Mouse (Mus musculus): ENCODE data around the gene Iqschfp. TPM values are rescaled to one million over a fixed set of nuclear protein-coding genes. Genes with fewer than 3 reads are reported as not detected.

Gene Iqschfp
- polyA plus RNA-seq, 2 experiments = 0.33 TPM; not detected in 1

DNA sequence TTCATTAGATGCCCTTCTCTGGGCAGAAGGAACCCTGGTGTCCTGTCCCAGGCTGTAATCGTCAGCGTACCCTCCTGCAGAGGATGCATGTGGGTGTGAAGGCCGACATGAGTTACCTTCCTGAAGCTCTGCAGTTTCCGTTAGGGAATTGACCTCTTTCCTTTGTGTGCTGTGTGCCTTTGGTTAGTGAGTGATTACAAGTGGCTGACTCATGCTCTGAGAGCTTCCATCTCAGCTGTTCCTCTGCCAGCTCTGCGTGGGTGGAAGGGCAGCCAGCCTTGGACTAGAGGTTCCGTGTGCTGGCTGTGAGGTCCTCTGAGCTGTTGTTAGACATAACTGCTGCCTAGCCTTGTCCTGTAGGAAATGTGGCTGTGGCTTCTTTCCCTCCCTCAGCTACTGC, 616.6 kb downstream of the Iqschfp start:
- no peak for TF ChIP-seq POLR2A (IDR thresholded peaks at IDR 0.05; ENCODE audit: borderline replicate concordance, extremely low read depth, insufficient read depth, insufficient read length)
- Histone ChIP-seq H3K9me3 (ENCODE audit: control insufficient read depth, low read length) (no peaks in the 10 kb centered on the region), H3K4me1 (ENCODE audit: control insufficient read depth, insufficient read depth, low read length) (0 out of 2 replicates have a peak, but pooled peaks cover 8% of the 10 kb centered on the region), H3K4me3 (replicated peaks; ENCODE audit: low read length) (no peak overlapping the region), H3K9ac (ENCODE audit: low read depth, low read length, severe bottlenecking) (no peak overlapping the region), H3K36me3 (ENCODE audit: control insufficient read depth, insufficient read depth, low read length) (no peaks in the 10 kb centered on the region), H3K27ac (replicated peaks; ENCODE audit: low read depth, low read length) (no peak overlapping the region), H3K4me2 (replicated peaks; ENCODE audit: low read depth, low read length, severe bottlenecking) (no peak overlapping the region), H3K27me3 (ENCODE audit: control insufficient read depth, insufficient read depth, low read length) (no peaks in the 10 kb centered on the region)
- ATAC-seq (ENCODE audit: low FRiP score, low read depth) = peak; percentile 12; the same call in 1 of the 2 replicates
- WGBS = 47% methylated on average over 6 of the region's 6 CpGs
- DNase-seq (ENCODE audit: low spot score) = no peak

DNA sequence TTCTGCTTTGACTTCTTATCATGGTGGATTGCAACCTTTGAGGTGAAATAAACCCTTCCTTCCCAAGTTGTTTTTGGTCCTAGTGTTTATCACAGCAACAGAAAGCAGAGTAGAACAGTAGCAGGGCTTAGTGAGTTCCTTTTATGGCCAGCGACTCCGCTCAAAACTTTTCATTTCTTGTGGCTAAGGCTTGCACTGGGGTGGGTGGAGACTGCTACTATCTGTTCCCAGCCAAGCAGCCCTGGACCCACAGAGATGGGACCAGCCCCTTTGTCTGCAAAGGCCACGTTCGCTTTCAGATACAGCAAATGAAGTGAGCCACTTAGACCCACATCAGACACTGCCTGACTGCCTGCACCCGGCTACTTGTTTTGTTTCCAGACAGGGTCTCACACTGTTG, 618.8 kb downstream of the Iqschfp start:
- no peak for DNase-seq (ENCODE audit: low spot score)
- Histone ChIP-seq H3K9me3 (ENCODE audit: control insufficient read depth, low read length) (no peaks in the 10 kb centered on the region), H3K36me3 (ENCODE audit: control insufficient read depth, insufficient read depth, low read length) (no peaks in the 10 kb centered on the region), H3K27me3 (ENCODE audit: control insufficient read depth, insufficient read depth, low read length) (no peaks in the 10 kb centered on the region), H3K4me1 (ENCODE audit: control insufficient read depth, insufficient read depth, low read length) (0 out of 2 replicates have a peak, but pooled peaks cover 8% of the 10 kb centered on the region), H3K4me2 (replicated peaks; ENCODE audit: low read depth, low read length, severe bottlenecking) (no peak overlapping the region), H3K4me3 (replicated peaks; ENCODE audit: low read length) (no peak overlapping the region), H3K27ac (replicated peaks; ENCODE audit: low read depth, low read length) (no peak overlapping the region), H3K9ac (ENCODE audit: low read depth, low read length, severe bottlenecking) (no peak overlapping the region)
- TF ChIP-seq POLR2A (IDR thresholded peaks at IDR 0.05; ENCODE audit: borderline replicate concordance, extremely low read depth, insufficient read depth, insufficient read length) = no peak
- no peak for ATAC-seq (ENCODE audit: low FRiP score, low read depth)
- 93% methylated on average over 5 of the region's 5 CpGs for WGBS

- Histone ChIP-seq H3K36me3 (ENCODE audit: control insufficient read depth, insufficient read depth, low read length) (no peaks in the 10 kb centered on the region), H3K9me3 (ENCODE audit: control insufficient read depth, low read length) (no peaks in the 10 kb centered on the region), H3K4me1 (ENCODE audit: control insufficient read depth, insufficient read depth, low read length) (0 out of 2 replicates have a peak, but pooled peaks cover 8% of the 10 kb centered on the region), H3K27ac (replicated peaks; ENCODE audit: low read depth, low read length) (no peak overlapping the region), H3K4me2 (replicated peaks; ENCODE audit: low read depth, low read length, severe bottlenecking) (no peak overlapping the region), H3K9ac (ENCODE audit: low read depth, low read length, severe bottlenecking) (no peak overlapping the region), H3K4me3 (replicated peaks; ENCODE audit: low read length) (no peak overlapping the region), H3K27me3 (ENCODE audit: control insufficient read depth, insufficient read depth, low read length) (no peaks in the 10 kb centered on the region)
- WGBS = 72% methylated on average over 4 of the region's 4 CpGs
- no peak for ATAC-seq (ENCODE audit: low FRiP score, low read depth)
- no peak for DNase-seq (ENCODE audit: low spot score)
- no peak for TF ChIP-seq POLR2A (IDR thresholded peaks at IDR 0.05; ENCODE audit: borderline replicate concordance, extremely low read depth, insufficient read depth, insufficient read length)
These were observed 619.7 kb downstream of the Iqschfp start for GRCm38 (mm10) chr3:68511744-68512143.

DNA sequence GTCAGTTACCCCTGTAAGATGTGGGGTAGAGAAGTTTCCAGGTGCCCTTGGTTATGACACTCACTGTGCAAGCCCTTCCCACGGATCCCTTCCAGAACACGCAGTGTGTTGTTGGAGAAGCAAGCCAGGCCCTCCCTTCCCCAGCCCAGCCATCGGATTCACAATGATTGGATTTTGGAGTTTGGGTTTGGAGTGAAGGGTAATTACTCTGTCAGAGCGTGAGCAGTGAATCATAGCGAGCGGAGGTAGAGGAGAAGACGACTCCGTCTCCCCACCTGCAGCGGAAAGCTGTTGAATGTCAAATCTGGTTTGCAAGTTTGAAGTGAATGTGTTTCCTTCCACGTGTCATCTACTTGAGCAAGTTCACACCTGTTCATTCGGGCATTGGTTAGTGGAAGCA, 620.3 kb downstream of the Iqschfp start:
- H3K36me3 ChIP-seq (ENCODE audit: control insufficient read depth, insufficient read depth, low read length) = no peaks in the 10 kb centered on the region
- H3K4me2 ChIP-seq (replicated peaks; ENCODE audit: low read depth, low read length, severe bottlenecking) = no peak overlapping the region
- H3K4me1 ChIP-seq (ENCODE audit: control insufficient read depth, insufficient read depth, low read length) = 0 out of 2 replicates have a peak, but pooled peaks cover 8% of the 10 kb centered on the region
- H3K4me3 ChIP-seq (replicated peaks; ENCODE audit: low read length) = no peak overlapping the region
- H3K9ac ChIP-seq (ENCODE audit: low read depth, low read length, severe bottlenecking) = no peak overlapping the region
- H3K27me3 ChIP-seq (ENCODE audit: control insufficient read depth, insufficient read depth, low read length) = no peaks in the 10 kb centered on the region
- H3K27ac ChIP-seq (replicated peaks; ENCODE audit: low read depth, low read length) = no peak overlapping the region
- TF ChIP-seq POLR2A (IDR thresholded peaks at IDR 0.05; ENCODE audit: borderline replicate concordance, extremely low read depth, insufficient read depth, insufficient read length) = no peak
- DNase-seq (ENCODE audit: low spot score) (no peak), ATAC-seq (ENCODE audit: low FRiP score, low read depth) (no peak)
- no peaks in the 10 kb centered on the region for H3K9me3 ChIP-seq (ENCODE audit: control insufficient read depth, low read length)
- WGBS = 75% methylated on average over 11 of the region's 11 CpGs

GRCm38 (mm10) chr3:68513340-68514119, 621.5 kb downstream of the Iqschfp start:
- WGBS = 66% methylated on average over 7 of the region's 7 CpGs
- no peak for ATAC-seq (ENCODE audit: low FRiP score, low read depth)
- Histone ChIP-seq H3K4me2 (replicated peaks; ENCODE audit: low read depth, low read length, severe bottlenecking) (no peak overlapping the region), H3K36me3 (ENCODE audit: control insufficient read depth, insufficient read depth, low read length) (no peaks in the 10 kb centered on the region), H3K27ac (replicated peaks; ENCODE audit: low read depth, low read length) (no peak overlapping the region), H3K9ac (ENCODE audit: low read depth, low read length, severe bottlenecking) (no peak overlapping the region), H3K4me1 (ENCODE audit: control insufficient read depth, insufficient read depth, low read length) (0 out of 2 replicates have a peak, but pooled peaks cover 7% of the 10 kb centered on the region), H3K27me3 (ENCODE audit: control insufficient read depth, insufficient read depth, low read length) (no peaks in the 10 kb centered on the region), H3K4me3 (replicated peaks; ENCODE audit: low read length) (no peak overlapping the region), H3K9me3 (ENCODE audit: control insufficient read depth, low read length) (no peaks in the 10 kb centered on the region)
- no peak for TF ChIP-seq POLR2A (IDR thresholded peaks at IDR 0.05; ENCODE audit: borderline replicate concordance, extremely low read depth, insufficient read depth, insufficient read length)
- DNase-seq (ENCODE audit: low spot score) = no peak

All from limb, embryonic 14.5 days (tissue).